Mouse (Mus musculus): Measurements from ENCODE around the gene Gm26566.
A peak's percentile ranks its signal among the peaks of the same experiment; 100 is the strongest.

Gene Gm26566

DNA sequence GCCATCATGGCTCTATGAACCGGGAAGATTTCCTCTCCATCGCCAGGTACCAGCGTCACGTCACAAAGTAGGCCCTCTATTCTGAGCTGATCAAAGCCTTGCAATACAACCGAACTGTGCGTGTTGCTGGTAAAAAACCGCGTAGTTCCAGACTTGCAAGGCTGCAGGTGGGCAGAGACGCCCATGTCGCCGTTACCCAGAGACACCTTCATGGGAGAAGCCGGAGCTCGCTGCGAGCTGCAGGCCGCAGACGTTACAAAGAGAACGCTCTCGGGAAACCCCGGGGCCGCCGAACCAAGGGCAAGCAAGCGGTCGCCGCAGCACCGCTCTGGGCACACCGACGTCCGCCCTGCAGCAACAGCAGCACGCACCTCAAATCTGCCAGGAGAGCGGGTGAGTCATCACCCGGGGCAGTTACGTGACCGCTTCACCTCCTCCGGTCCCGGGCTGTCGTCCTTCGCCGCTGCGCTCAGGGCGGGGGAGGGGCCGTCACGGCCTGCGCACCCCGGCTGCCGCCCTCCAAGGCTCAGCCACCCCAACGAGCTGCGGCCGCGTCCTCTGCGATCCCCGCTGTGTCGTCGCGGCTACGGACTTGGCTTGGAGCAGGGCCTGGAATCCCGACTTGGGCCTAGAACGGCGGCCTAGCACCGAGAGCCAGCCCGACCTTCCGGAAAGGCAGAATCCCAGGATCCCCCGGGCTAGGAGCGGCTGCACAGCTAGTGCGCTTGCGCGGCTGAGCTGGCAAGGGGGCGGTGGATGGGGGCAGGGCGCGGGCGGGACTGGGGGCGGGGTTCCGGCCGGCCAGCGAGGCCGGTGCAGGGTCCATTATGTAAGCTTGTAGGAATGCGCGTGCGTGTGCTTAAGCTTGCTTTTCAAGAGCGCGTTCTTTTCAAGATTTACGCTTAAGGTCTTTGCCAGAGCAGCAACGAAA, at the start of gene Gm26566, which contains the start of gene Klhl9:
TSS of gene Gm26566 (plus strand) at position 15 of the 931 bp plus-strand sequence.
TSS of gene Klhl9 (minus strand) at position 675 of the 931 bp plus-strand sequence.
- DNase-seq (ENCODE audit: low spot score), result peak; percentile 92

- no peak for DNase-seq (ENCODE audit: low spot score)
Observed at GRCm38 (mm10) chr4:88676824-88677223, 44.8 kb upstream of the Gm26566 start, which contains the start of gene Ifna16. TSS of gene Ifna16 (minus strand) at chr4:88676924.

DNA sequence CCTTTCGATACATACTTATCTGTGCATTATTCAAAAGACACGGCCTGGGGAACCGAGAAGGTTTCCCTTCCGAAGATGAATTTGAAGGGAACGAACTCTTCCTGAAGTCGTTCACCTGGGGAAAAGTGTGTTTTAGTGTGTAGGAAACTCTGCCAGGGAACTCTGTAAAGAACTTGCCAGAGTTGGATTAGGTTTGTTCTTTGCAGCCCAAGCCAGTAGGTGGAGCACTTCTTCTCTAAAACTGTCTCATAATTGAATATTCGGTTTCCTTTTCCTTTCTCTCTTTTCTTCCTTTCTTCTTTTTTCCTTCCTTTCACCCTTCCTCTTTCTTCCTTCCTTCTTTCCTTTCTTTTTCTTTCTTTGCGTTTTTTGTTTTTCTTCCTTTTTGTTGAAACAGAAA, 41.2 kb upstream of the Gm26566 start:
- no peak for DNase-seq (ENCODE audit: low spot score)

- DNase-seq (ENCODE audit: low spot score), result no peak
Observed at GRCm38 (mm10) chr4:88681353-88681752, 40.3 kb upstream of the Gm26566 start.

- no peak for DNase-seq (ENCODE audit: low spot score)
Observed at GRCm38 (mm10) chr4:88683812-88684211, 37.8 kb upstream of the Gm26566 start, which contains the start of gene Ifna2. TSS of gene Ifna2 (minus strand) at chr4:88683912.

DNA sequence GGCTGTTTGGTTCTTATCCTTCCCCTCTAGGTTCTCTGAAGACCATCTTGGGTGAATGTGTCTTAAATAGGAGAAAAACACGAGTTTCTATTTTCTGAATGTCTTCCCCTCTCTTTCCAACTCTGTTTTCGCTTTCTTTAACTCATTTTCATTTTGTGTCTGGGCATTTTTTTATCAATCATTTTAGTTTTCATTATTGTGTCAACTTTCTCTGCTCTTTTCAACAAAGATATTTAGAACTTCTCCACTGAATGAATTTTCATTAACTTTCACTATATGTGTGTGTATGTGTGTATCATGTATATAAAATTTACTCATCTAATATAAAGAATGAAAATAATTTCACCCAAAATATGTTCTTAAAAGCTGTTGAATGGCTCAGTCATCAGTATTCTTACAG, 30.3 kb upstream of the Gm26566 start, which contains the start of gene Ifnab:
TSS of gene Ifnab (minus strand) at position 101 of the 400 bp plus-strand sequence.
- no peak for DNase-seq (ENCODE audit: low spot score)

DNA sequence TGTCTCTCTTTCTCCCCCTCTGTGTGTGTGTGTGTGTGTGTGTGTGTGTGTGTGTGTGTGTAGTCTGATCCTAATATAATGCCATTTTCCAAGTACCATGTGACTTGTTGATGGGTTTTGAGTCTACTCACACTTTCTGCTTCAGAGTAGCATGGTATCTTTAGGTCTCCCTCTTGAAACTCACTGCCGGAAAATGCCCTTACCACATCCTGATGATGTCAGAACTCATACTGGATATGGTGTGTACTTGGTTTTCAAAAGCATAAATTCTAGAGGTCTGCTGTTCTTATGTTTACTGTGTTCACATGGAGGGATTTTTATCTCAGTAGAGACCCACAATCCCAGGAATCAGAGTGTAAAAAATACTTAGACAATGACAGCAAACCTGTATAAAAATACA, 29.1 kb upstream of the Gm26566 start:
- DNase-seq (ENCODE audit: low spot score), result no peak

DNA sequence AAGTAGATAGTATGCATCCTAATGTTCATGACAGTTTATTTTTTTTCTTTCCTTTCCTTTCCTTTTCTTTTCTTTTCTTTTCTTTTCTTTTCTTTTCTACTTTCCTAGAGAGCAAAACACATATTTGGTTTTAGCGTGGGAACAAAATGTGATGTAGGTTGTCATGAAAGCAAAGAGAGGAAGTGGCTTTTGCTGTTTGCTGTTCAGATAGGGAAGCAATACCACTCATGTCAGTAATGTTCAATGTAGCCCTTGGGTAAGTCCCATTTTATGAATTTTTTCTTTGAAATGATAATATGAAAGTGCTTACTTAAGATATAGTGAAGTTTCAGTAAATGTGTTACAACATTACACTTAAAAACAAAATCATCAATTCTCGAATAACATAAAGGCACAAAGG, 28.2 kb upstream of the Gm26566 start:
- no peak for DNase-seq (ENCODE audit: low spot score)

DNA sequence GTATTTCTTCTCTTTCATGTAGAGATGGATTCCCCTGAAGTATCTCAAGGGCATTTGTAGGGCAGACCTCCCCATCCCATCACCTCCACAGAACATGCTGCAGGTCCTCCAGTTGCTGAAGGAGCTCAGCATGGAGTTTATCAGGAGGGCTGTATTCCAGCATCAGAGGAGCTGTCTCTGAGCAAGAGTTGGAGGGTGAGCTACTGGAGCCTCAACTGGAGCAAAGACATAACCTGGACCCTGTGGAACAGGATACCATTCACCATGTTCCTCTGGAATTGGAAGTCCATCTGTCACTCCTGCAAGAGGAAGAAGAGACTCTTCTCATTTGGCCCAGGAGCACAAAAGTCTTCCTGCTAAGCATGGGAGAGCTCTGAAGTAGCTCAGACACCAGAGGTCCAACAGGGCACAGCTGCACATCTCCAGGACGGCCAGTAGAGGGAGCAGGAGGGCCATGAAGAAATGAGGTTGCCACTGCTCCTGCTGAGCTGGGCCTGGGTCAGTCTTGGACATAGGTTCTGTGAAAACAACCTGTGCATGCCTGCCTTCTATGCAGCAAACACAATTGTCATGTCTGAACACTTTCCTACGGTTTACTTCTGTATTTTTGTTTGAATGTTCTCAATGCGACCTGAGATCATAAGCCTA, 25.2 kb upstream of the Gm26566 start:
- peak; percentile 58 for DNase-seq (ENCODE audit: low spot score)

- no peak for DNase-seq (ENCODE audit: low spot score)
Observed at GRCm38 (mm10) chr4:88697108-88697507, 24.5 kb upstream of the Gm26566 start.

DNA sequence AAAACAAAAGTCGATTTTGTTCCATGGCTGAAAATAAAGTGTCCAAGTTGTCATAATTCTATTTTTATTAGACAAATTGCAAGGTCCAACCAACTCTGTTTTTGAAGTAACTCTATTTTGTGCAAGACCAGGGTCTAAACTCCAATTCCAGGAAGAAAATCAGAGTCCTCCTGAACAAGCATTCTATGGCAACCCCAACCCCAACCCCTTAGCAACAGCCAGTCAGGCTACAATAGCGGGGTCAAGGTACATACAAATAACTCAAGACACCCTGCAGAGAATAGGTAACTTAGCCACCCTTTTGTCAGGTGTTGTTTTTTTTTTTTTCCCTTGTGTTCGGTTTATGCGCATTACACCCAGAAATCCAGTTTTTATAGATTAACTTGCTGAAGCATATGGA, 23.9 kb upstream of the Gm26566 start:
- DNase-seq (ENCODE audit: low spot score), result no peak

DNA sequence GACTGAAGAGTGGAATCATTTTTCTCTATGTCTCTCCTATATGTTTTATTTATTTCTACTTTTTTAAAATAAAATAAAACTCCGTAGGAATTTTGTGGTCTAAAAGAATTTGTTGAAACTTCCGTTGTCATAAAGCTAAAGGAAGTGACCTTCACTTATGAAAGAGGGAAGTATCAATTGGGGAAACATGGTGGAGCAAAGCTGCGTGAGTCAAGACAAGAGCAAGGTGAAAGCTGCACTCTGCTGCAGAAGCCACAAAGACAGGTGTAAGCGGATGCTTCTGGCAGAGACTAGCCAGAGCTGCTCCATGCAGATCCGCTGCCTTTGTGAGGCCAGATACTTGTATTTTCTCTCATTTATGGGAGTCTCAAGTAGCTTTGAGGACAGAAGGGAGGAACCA, 22.8 kb upstream of the Gm26566 start:
- DNase-seq (ENCODE audit: low spot score), result no peak

DNA sequence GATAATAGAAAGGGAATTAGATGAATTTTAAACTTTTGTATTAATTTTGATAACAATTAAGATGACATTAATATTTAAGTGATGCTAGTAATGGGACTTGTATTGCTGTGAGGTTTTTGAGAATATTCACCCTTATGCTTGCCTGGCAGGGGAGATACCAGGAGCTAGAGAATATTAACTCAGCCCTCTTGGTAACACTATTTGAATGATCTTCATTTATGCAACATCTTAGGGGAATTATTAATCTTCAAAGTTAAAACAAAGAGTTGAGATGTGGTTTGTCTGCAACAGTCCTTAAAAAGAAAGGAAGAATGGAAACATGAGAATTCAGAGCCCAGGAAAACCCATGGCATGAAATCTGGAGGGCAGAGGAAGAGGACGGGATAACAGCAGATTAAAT, 22.3 kb upstream of the Gm26566 start:
- DNase-seq (ENCODE audit: low spot score), result no peak

GRCm38 (mm10) chr4:88705924-88706323, 15.7 kb upstream of the Gm26566 start:
- no peak for DNase-seq (ENCODE audit: low spot score)

GRCm38 (mm10) chr4:88707128-88707826, 14.3 kb upstream of the Gm26566 start:
- no peak for DNase-seq (ENCODE audit: low spot score)

DNA sequence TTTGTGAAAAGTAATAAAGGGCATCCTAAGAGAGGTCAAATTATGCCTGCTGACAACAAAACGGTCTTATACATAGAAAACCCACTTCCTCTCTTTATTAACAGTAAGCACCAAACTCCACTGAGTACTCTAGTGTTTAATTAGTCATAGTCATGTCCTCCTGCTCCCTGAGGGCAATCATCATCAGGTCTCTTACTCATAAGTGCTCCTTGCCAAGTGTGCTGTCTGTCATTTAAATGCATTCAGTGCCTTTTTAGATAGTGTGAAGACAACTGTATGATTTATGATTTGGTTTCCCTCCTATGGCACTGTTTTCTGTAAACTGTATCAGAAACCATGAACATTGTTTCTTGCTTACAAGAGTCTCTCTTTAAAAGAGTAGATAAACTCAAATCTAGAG, 7.3 kb upstream of the Gm26566 start:
- no peak for DNase-seq (ENCODE audit: low spot score)

DNA sequence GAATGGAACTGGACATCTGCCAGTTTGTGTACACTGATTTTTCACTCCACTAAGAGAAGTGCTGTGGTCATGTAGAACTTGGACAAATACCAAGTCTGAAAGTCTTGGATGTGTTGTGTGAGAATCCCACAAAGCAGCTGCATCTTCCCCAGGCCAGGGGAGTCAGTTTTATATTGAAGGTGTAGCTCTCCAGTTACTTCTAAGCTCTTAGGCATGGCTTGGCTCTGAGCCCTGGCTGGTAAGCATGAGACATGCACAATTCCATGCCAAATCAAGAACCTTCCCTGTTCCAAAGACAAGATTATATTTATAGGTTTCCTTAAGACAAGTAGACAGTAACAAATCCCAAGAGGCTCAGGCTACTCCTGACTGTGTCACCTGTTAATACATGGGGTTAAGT, 6.5 kb upstream of the Gm26566 start:
- no peak for DNase-seq (ENCODE audit: low spot score)

DNA sequence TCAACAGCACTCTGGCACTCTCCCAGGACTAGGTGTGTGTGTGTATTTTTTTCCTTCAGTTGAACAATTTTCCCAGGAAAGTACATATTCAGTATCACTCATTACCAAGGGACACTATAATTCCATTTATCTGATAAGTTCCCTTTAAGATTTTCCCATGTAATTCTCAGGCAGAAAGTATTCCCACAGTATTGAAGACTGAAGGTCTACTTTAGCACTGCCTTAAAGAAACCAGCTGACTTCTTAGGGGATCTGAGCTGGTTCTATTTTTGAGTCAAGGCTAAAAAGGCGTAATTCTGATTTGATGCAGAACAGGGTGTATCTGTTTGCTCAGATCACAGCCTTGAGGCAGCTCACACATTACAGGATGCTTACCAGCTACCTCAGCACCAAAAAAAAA, 2.9 kb upstream of the Gm26566 start:
- DNase-seq (ENCODE audit: low spot score), result no peak

- no peak for DNase-seq (ENCODE audit: low spot score)
Observed at GRCm38 (mm10) chr4:88723497-88724090, 2.0 kb downstream of the Gm26566 start.

DNA sequence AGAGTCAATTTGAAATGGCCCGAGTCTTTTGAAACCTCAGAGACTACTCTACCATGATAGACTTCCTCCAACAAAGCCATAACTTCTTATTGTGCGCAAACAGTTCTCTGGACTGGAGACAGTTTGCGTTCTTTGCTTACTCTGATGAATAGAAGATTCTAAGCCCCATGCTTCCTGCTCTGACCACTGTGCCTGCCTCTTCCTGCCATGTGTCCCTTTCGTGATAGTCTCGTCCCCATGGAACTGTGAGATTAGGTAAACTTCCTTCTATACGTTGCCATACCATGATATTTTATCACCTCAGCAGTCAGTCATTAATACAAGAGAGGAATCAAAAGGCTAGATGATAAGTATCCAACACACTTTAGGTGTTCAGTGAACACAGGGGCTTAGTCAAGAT, 5.1 kb downstream of the Gm26566 start:
- DNase-seq (ENCODE audit: low spot score), result no peak

GRCm38 (mm10) chr4:88727324-88727723, 5.7 kb downstream of the Gm26566 start:
- no peak for DNase-seq (ENCODE audit: low spot score)

- DNase-seq (ENCODE audit: low spot score), result peak; percentile 60
Observed at GRCm38 (mm10) chr4:88738480-88738879, 16.9 kb downstream of the Gm26566 start.
